Mouse (Mus musculus): ENCODE results near the gene Ptges2. TPM values are rescaled to one million over a fixed set of nuclear protein-coding genes. Genes with fewer than 3 reads are reported as not detected.

Gene Ptges2
- total RNA-seq, 1 experiment = 24.9 TPM

DNA sequence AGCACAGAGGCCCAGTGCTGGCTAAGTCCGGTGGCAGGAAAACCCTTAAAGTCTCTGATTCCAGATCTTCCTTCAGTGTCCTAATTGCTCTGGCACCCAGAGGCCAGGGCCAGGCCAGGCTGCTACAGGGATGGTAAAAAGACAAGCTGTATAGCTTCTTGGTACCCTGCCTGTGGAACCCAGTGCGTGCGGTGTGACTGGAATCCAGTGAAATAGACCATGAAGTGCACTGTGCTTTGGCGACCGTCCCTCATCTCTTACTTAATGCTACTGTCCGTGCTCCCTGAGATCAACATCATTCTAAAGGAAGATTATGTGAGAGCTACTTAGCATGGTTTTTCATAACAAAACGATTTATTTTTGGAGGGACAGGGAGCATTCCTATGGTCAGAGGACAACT, 15.7 kb downstream of the Ptges2 start:
- Histone ChIP-seq H3K4me1 (ENCODE audit: control insufficient read depth in 2 of 2, insufficient read depth in 2 of 2, low read length in 2 of 2, poor library complexity in 1 of 2) (no peaks in the 10 kb centered on the region), H3K9me3 (ENCODE audit: control insufficient read depth, insufficient read depth, low read depth, low read length) (no peaks in the 10 kb centered on the region), H3K36me3 (ENCODE audit: control insufficient read depth, insufficient read depth, low read length, poor library complexity, severe bottlenecking) (peaks cover 13% of the 10 kb centered on the region), H3K4me3 (ENCODE audit: insufficient read depth in 1 of 2, low read depth in 1 of 2, low read length in 2 of 2, poor library complexity in 1 of 2, severe bottlenecking in 1 of 2) (no peak overlapping the region), H3K27ac (ENCODE audit: insufficient read depth, low read depth, low read length, poor library complexity, severe bottlenecking) (no peak overlapping the region), H3K9ac (ENCODE audit: insufficient read depth, low read depth, low read length, poor library complexity, severe bottlenecking) (no peak overlapping the region)
- TF ChIP-seq CHD2 (IDR thresholded peaks at IDR 0.05; ENCODE audit: low read depth, low read length) (no peak), ZC3H11A (IDR thresholded peaks at IDR 0.05; ENCODE audit: borderline replicate concordance, low read depth, low read length) (no peak), MAFK (IDR thresholded peaks at IDR 0.05; ENCODE audit: insufficient read depth, low read depth, low read length) (no peak), ZNF384 (IDR thresholded peaks at IDR 0.05; ENCODE audit: low read depth, low read length) (no peak), HCFC1 (IDR thresholded peaks at IDR 0.05; ENCODE audit: borderline replicate concordance, insufficient read depth, low read length) (no peak)
- no peak for DNase-seq (ENCODE audit: low read depth, low spot score)
- in situ Hi-C loops (cut with MboI; ENCODE audit: low sequenced_read_pairs in 2 of 2, unreplicated experiment in 2 of 2) = no loop called here

DNA sequence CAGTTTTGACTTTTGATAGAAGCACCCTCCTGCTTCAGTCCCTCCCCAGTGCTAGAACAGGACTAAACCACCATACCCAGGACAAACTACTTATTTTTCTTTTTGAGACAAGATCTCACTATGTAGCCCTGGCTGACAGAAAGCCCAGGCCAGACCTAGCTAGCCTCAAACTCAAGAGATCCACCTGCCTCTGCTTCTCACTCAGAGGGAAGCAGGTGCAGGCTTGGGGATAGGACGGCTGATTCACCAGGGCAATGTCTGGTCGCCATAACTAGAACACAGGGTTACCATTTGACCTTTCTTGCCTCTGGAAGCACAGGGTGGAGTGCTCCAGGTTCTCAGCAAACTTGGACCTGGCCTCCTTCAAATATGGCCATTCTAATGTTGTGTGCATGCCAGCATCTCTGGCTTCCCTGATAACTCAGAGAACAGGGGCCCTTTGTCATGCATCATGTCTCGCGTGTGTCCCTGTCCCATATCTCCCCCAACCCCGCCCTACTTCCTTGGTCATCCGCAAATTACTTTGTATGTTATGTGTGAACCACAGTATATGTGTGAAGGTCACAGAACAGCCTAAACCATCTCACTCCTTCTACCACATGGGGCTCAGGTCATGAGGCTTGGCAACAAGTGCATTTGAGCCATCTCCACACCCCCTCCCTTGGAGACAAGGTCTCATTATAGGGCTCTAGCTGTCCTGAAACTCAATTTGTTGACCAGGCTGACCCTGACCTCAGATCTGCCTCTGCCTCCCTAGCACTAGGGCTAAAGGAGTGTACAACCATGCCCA, 17.2 kb downstream of the Ptges2 start:
- in situ Hi-C loops (cut with MboI; ENCODE audit: low sequenced_read_pairs in 2 of 2, unreplicated experiment in 2 of 2) = no loop called here
- Histone ChIP-seq H3K27ac (ENCODE audit: insufficient read depth, low read depth, low read length, poor library complexity, severe bottlenecking) (no peak overlapping the region), H3K9ac (ENCODE audit: insufficient read depth, low read depth, low read length, poor library complexity, severe bottlenecking) (no peak overlapping the region), H3K36me3 (ENCODE audit: control insufficient read depth, insufficient read depth, low read length, poor library complexity, severe bottlenecking) (peaks cover 26% of the 10 kb centered on the region), H3K4me3 (ENCODE audit: insufficient read depth in 1 of 2, low read depth in 1 of 2, low read length in 2 of 2, poor library complexity in 1 of 2, severe bottlenecking in 1 of 2) (no peak overlapping the region), H3K4me1 (ENCODE audit: control insufficient read depth in 2 of 2, insufficient read depth in 2 of 2, low read length in 2 of 2, poor library complexity in 1 of 2) (no peaks in the 10 kb centered on the region), H3K9me3 (ENCODE audit: control insufficient read depth, insufficient read depth, low read depth, low read length) (no peaks in the 10 kb centered on the region)
- no peak for TF ChIP-seq HCFC1 (IDR thresholded peaks at IDR 0.05; ENCODE audit: borderline replicate concordance, insufficient read depth, low read length)
- no peak for TF ChIP-seq CHD2 (IDR thresholded peaks at IDR 0.05; ENCODE audit: low read depth, low read length)
- TF ChIP-seq ZNF384 (IDR thresholded peaks at IDR 0.05; ENCODE audit: low read depth, low read length) = no peak
- no peak for TF ChIP-seq ZC3H11A (IDR thresholded peaks at IDR 0.05; ENCODE audit: borderline replicate concordance, low read depth, low read length)
- TF ChIP-seq MAFK (IDR thresholded peaks at IDR 0.05; ENCODE audit: insufficient read depth, low read depth, low read length) = no peak
- DNase-seq (ENCODE audit: low read depth, low spot score) = no peak

DNA sequence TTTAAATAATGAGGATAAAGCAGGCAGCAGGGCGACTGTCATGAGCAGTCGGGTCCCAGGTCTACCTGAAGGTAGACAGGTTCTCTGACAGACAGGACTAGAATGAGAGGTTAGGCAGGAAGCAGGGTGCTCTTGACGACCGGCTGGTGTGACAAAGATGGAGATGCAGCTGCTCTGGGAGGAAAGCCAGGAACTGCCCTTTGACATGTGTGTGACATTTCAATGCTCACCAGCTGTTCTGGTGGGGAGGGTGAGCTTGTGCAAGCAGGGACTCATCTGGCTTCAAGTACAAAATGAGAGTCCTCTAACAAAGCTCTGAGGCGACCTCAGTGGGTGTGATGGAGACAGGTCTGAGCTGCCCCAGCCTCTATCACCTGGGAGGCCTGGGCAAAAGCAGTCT, 18.2 kb downstream of the Ptges2 start:
- H3K4me1 ChIP-seq (ENCODE audit: control insufficient read depth in 2 of 2, insufficient read depth in 2 of 2, low read length in 2 of 2, poor library complexity in 1 of 2) = no peaks in the 10 kb centered on the region
- H3K36me3 ChIP-seq (ENCODE audit: control insufficient read depth, insufficient read depth, low read length, poor library complexity, severe bottlenecking) = peaks cover 26% of the 10 kb centered on the region
- in situ Hi-C loops (cut with MboI; ENCODE audit: low sequenced_read_pairs in 2 of 2, unreplicated experiment in 2 of 2) = no loop called here
- no peak for TF ChIP-seq HCFC1 (IDR thresholded peaks at IDR 0.05; ENCODE audit: borderline replicate concordance, insufficient read depth, low read length)
- TF ChIP-seq CHD2 (IDR thresholded peaks at IDR 0.05; ENCODE audit: low read depth, low read length) = no peak
- TF ChIP-seq MAFK (IDR thresholded peaks at IDR 0.05; ENCODE audit: insufficient read depth, low read depth, low read length) = no peak
- TF ChIP-seq ZC3H11A (IDR thresholded peaks at IDR 0.05; ENCODE audit: borderline replicate concordance, low read depth, low read length) = no peak
- TF ChIP-seq ZNF384 (IDR thresholded peaks at IDR 0.05; ENCODE audit: low read depth, low read length) = no peak
- H3K9me3 ChIP-seq (ENCODE audit: control insufficient read depth, insufficient read depth, low read depth, low read length) = no peaks in the 10 kb centered on the region
- no peak overlapping the region for H3K4me3 ChIP-seq (ENCODE audit: insufficient read depth in 1 of 2, low read depth in 1 of 2, low read length in 2 of 2, poor library complexity in 1 of 2, severe bottlenecking in 1 of 2)
- DNase-seq (ENCODE audit: low read depth, low spot score) = no peak
- no peak overlapping the region for H3K27ac ChIP-seq (ENCODE audit: insufficient read depth, low read depth, low read length, poor library complexity, severe bottlenecking)
- H3K9ac ChIP-seq (ENCODE audit: insufficient read depth, low read depth, low read length, poor library complexity, severe bottlenecking) = no peak overlapping the region

DNA sequence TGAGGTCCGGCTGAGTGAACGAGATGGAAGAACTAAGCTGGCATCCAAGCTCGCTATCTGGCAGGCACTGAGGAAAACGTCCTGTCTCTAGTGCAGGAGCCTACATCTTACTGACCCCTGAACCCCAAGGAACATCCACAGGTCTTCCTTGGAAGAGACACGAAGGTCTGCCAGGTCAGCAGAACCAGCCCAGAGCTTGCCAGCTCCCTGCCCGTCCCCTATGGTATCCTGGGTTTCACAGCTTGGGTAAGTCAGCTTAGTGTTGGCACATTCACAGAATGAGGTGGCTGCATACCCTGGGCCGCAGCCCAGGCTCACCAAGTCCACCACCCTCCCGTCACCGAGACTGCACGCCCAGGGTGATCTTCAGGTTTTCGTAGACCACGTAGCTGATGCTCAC, 20.1 kb downstream of the Ptges2 start:
- H3K36me3 ChIP-seq (ENCODE audit: control insufficient read depth, insufficient read depth, low read length, poor library complexity, severe bottlenecking) = peaks cover 28% of the 10 kb centered on the region
- no peaks in the 10 kb centered on the region for H3K9me3 ChIP-seq (ENCODE audit: control insufficient read depth, insufficient read depth, low read depth, low read length)
- no peak overlapping the region for H3K9ac ChIP-seq (ENCODE audit: insufficient read depth, low read depth, low read length, poor library complexity, severe bottlenecking)
- DNase-seq (ENCODE audit: low read depth, low spot score) = no peak
- TF ChIP-seq CHD2 (IDR thresholded peaks at IDR 0.05; ENCODE audit: low read depth, low read length) (no peak), ZC3H11A (IDR thresholded peaks at IDR 0.05; ENCODE audit: borderline replicate concordance, low read depth, low read length) (no peak), MAFK (IDR thresholded peaks at IDR 0.05; ENCODE audit: insufficient read depth, low read depth, low read length) (no peak), ZNF384 (IDR thresholded peaks at IDR 0.05; ENCODE audit: low read depth, low read length) (no peak), HCFC1 (IDR thresholded peaks at IDR 0.05; ENCODE audit: borderline replicate concordance, insufficient read depth, low read length) (no peak)
- no peak overlapping the region for H3K27ac ChIP-seq (ENCODE audit: insufficient read depth, low read depth, low read length, poor library complexity, severe bottlenecking)
- in situ Hi-C loops (cut with MboI; ENCODE audit: low sequenced_read_pairs in 2 of 2, unreplicated experiment in 2 of 2) = no loop called here
- H3K4me1 ChIP-seq (ENCODE audit: control insufficient read depth in 2 of 2, insufficient read depth in 2 of 2, low read length in 2 of 2, poor library complexity in 1 of 2) = no peaks in the 10 kb centered on the region
- H3K4me3 ChIP-seq (ENCODE audit: insufficient read depth in 1 of 2, low read depth in 1 of 2, low read length in 2 of 2, poor library complexity in 1 of 2, severe bottlenecking in 1 of 2) = no peak overlapping the region

All from ES-E14 (cell line).